ENCODE assay signal across 8 mouse cellular contexts in genomic region chr19:29523701-29524100, GRCm38 (mm10). TPM values are rescaled to one million over a fixed set of nuclear protein-coding genes. Genes with fewer than 3 reads are reported as not detected.
DNase-seq lines count a peak whose midpoint lies in the region; ATAC-seq lines count a peak whose summit lies in the region.

No protein-coding gene starts in this region.

- no peak for DNase-seq in heart, adult 18-20 months
- DNase-seq in hindbrain, embryonic 10.5 days (ENCODE audit: low spot score): no peak
- DNase-seq in midbrain, embryonic 10.5 days (ENCODE audit: low spot score): no peak
- no peak for DNase-seq in right cerebral cortex, postnatal 36 days (ENCODE audit: low spot score in 2 of 2)
- no peak for DNase-seq in adrenal gland, adult 18-20 months (ENCODE audit: low spot score in 2 of 2)
- DNase-seq in ovary, postnatal 14 days (ENCODE audit: low spot score): no peak

- H3K27ac ChIP-seq in heart, embryonic 13.5 days (replicated peaks): peak overlapping the region; percentile 96; the same call in 1 of the 2 replicates
- H3K27ac ChIP-seq in hindbrain, embryonic 10.5 days: no peak overlapping the region; the same call in 1 of the 2 replicates
- peak overlapping the region; percentile 96; the same call in 1 of the 2 replicates for H3K27ac ChIP-seq in midbrain, embryonic 10.5 days (replicated peaks)

- WGBS in heart, embryonic 13.5 days: 46% methylated on average over 5 of the region's 5 CpGs
- 55% methylated on average over 5 of the region's 5 CpGs for WGBS in hindbrain, embryonic 10.5 days
- WGBS in midbrain, embryonic 10.5 days: 49% methylated on average over 5 of the region's 5 CpGs

- ATAC-seq in heart, embryonic 13.5 days (ENCODE audit: extremely low read depth, insufficient number of reproducible peaks, low FRiP score, low TSS enrichment): no peak
- peak; percentile 42 for ATAC-seq in CD4-positive, CD25-positive, alpha-beta regulatory T cell, adult 4 months

- H3K27me3 ChIP-seq in heart, embryonic 13.5 days (replicated peaks): no peaks in the 10 kb centered on the region
- no peaks in the 10 kb centered on the region for H3K27me3 ChIP-seq in hindbrain, embryonic 10.5 days (ENCODE audit: insufficient read depth, poor library complexity, severe bottlenecking)
- H3K27me3 ChIP-seq in midbrain, embryonic 10.5 days (ENCODE audit: low read depth, poor library complexity, severe bottlenecking): no peaks in the 10 kb centered on the region

- H3K4me1 ChIP-seq in heart, embryonic 13.5 days: peaks cover 24% of the 10 kb centered on the region
- H3K4me1 ChIP-seq in hindbrain, embryonic 10.5 days (replicated peaks): peaks cover 20% of the 10 kb centered on the region
- peaks cover 20% of the 10 kb centered on the region for H3K4me1 ChIP-seq in midbrain, embryonic 10.5 days

- peaks cover 2% of the 10 kb centered on the region for H3K9me3 ChIP-seq in heart, embryonic 13.5 days
- H3K9me3 ChIP-seq in hindbrain, embryonic 10.5 days: peaks cover 1% of the 10 kb centered on the region; the same call in 1 of the 2 replicates
- H3K9me3 ChIP-seq in midbrain, embryonic 10.5 days (replicated peaks): peaks cover 1% of the 10 kb centered on the region; the same call in 1 of the 2 replicates

- peak overlapping the region; percentile 97 for H3K9ac ChIP-seq in heart, embryonic 13.5 days

- peak overlapping the region; percentile 79 for H3K4me2 ChIP-seq in heart, embryonic 13.5 days

- H3K36me3 ChIP-seq in heart, embryonic 13.5 days: peaks cover 5% of the 10 kb centered on the region; the same call in 1 of the 2 replicates
- peaks cover 5% of the 10 kb centered on the region; the same call in 1 of the 2 replicates for H3K36me3 ChIP-seq in hindbrain, embryonic 10.5 days
- peaks cover 3% of the 10 kb centered on the region; the same call in 1 of the 2 replicates for H3K36me3 ChIP-seq in midbrain, embryonic 10.5 days

- peak overlapping the region; percentile 93 for H3K4me3 ChIP-seq in heart, embryonic 13.5 days
- peak overlapping the region; percentile 91 for H3K4me3 ChIP-seq in hindbrain, embryonic 10.5 days
- H3K4me3 ChIP-seq in midbrain, embryonic 10.5 days: peak overlapping the region; percentile 93

RNA-seq across cellular contexts. Expression of gene Ric1, which starts 1.6 kb away (rescaled TPM):
- polyA plus RNA-seq in heart, embryonic 13.5 days (2015; fragmentation: Nextera tagmentation; extraction: Ambion mirVana): 6.5 and 6.7 TPM in 2 replicates
- 10 to 100 TPM; 17.5 to 17.9 TPM for total RNA-seq in heart, adult 18-20 months (2021)
- 10 to 100 TPM in 1 of 2 experiments, 1 to 10 TPM in 1; 6.3 to 12.6 TPM for polyA plus RNA-seq in CD4-positive, CD25-positive, alpha-beta regulatory T cell, adult 4 months (2017; shearing (Covaris generic))
- 10.2 and 11.5 TPM in 2 replicates for polyA plus RNA-seq in hindbrain, embryonic 10.5 days (2016; fragmentation: Nextera tagmentation; extraction: Ambion mirVana)
- 9.8 and 10.2 TPM in 2 replicates for polyA plus RNA-seq in midbrain, embryonic 10.5 days (2016; fragmentation: Nextera tagmentation; extraction: Ambion mirVana)
- 10 to 100 TPM; 30.2 to 34.3 TPM for total RNA-seq in adrenal gland, adult 18-20 months (2021)
